Mouse (Mus musculus): Measurements from ENCODE around the gene Elmo1.

DNA sequence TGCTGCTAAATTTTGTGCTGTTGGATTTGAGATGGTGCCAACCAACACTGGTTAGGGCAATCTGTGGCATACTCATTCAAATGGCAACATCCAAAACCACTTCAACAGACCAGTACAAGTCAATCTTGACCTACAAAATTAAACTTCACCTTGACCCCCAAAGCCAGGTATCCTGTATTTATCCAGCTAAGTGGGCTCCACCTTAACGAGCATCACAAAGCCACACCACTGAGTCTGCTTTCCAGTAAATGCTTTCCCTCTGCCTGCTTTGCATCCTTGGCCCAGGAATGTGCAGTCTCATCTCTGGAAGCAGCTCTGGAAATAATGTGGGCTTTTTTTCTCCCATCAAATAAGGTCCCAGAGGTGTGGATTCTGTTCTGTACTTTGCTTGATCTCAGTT is 349.1 kb downstream of the Elmo1 start:
- TF ChIP-seq EP300 (IDR thresholded peaks at IDR 0.05; ENCODE audit: low read depth) (no peak), CTCF (IDR thresholded peaks at IDR 0.05; ENCODE audit: low read depth) (no peak)
